Mouse (Mus musculus): ENCODE measurements at regions not wholly inside any gene's neighbourhood (a gene's known extent, or its start where the extent isn't known, plus 50 kb on each side); places are given as distances from the start of the nearest gene placed in this dataset.

DNA sequence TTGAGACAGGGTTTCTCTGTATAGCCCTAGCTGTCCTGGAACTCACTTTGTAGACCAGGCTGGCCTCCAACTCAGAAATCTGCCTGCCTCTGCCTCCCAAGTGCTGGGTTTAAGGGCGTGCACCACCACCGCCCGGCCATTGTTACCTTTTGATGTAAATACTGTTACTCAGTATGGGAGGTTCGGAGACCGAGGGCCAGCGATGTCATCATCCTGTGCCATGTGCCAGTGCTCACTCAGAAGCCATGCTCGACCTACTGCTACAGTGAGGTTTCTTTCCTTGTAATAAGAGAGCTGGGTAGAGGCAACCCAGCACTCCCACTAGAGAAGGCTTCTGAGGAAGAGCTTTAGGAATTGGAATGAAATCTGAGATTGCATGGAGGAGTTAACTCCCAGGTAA, 191.6 kb upstream of the Tgfbr2 start:
- no peak for DNase-seq (ENCODE audit: low spot score)

DNA sequence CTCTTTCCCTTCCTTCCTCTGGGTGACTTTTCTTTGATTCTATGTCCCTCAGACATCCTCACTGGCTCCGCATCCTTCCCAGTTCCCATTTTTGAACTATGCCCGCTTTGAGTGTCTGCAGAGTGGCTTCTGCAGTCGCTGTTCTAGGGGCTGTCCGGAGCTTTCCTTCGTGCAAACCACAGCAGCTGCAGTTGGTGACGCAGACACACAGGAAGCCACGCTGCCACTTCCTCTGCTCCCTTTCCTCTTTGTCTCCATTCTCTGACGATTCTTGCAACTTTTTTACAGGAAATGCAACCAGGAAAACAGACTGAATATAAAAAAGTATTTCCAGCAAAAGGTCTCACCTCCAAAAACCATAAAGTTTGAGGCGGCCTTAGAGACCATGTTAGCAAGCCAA, 191.0 kb upstream of the Tgfbr2 start:
- DNase-seq (ENCODE audit: low spot score): no peak

DNA sequence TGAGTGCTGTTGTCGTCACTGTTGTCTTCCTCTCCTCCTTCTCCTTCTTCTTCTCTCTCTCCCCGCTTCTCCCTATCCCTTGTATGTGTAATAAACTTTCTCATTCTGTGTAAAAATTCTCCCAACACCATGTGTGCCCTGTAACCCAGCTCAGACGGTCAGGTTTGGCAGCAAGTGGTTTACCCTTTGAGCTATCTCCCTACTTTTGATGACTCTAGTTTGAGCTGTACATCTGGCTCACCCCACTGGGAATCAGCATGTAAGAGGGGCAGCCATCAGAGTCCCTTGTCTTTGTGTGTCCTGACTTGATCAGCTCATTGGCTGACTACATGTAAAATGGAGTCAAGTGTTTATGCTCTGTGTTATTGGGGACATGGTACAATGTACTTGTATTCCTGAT, 190.5 kb upstream of the Tgfbr2 start:
- no peak for DNase-seq (ENCODE audit: low spot score)

DNA sequence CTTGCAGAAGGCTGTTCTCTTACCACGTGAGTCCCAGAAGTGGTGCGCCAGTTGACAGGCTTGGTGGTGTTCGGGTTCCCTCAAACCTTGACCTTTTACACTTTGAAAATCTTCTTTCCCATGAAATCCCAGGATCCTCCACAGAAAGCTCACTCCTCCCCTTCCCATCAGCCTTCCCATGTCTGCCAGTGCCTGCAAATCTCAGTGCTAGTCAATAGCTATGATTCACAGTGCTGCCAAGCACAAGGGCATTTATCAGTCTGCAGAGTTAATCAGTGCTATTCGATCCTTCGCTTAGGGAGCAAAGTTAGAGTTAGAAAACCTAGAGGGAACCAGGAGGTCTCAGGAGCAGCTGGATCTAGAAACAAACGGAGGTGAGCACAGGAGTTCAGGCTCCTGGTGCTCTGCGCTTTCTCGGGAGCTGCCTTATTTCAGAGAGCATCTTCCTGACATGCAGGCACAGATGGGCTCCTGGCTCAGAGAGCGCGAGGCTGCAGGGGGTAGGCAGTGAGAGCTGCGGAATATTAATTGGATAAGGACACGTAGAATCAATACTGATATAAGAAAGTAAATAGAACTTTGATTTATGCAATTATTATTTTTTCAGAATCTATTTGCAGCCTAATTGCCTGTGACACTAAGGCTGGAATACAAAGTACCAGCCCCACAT, 190.0 kb upstream of the Tgfbr2 start:
- no peak for DNase-seq (ENCODE audit: low spot score)

DNA sequence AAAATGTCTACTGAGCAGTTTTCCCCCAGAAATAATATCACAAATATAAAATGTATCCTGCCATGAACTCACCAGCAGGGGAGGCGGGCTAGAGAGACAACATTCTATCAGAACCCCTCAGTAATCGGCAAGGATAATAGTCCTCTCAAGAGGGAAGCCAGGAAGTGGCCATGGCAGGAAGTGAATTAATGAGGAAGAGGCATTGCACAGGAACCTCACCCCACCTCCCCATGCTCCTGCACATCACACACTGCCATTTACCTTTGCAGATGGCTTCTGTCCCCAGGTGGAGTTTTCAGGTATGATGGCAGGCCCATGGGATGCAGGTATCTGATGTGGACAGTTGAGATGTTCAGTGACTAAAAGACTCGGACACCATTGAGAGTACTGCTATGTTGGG, 185.9 kb upstream of the Tgfbr2 start:
- DNase-seq (ENCODE audit: low spot score): no peak

DNA sequence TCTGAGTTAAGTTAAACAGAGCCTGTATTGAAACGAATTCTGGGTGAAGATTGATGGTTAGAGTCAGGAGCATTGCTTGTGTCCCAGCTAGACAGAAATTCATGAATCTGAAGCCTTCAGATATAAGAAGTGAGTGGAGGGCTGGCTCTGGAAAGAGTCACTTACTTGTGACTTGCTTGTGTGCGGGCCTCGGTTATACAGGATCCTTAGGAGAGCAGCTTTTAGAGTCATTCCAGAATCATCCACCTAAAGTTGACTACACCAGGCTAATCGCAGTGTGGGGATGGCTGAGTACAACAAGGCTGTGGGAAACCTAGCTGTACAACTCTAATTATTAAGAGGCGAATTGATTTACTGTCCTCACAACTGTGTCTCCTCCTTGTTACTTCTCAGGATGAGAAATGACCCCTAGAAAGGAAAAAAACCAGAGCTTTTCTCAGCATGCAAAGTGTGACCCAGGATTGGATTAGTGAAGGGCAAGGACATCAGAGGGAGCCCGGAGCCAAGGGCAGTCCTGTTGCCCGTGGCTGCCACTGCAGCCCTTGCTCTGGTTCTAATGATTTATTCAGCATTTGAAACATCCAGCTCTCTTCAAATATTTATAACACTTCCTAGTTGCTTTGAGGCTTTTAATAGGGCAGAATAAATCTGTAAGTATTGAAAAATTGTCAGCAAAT, 179.0 kb upstream of the Tgfbr2 start:
- no peak for DNase-seq (ENCODE audit: low spot score)

DNA sequence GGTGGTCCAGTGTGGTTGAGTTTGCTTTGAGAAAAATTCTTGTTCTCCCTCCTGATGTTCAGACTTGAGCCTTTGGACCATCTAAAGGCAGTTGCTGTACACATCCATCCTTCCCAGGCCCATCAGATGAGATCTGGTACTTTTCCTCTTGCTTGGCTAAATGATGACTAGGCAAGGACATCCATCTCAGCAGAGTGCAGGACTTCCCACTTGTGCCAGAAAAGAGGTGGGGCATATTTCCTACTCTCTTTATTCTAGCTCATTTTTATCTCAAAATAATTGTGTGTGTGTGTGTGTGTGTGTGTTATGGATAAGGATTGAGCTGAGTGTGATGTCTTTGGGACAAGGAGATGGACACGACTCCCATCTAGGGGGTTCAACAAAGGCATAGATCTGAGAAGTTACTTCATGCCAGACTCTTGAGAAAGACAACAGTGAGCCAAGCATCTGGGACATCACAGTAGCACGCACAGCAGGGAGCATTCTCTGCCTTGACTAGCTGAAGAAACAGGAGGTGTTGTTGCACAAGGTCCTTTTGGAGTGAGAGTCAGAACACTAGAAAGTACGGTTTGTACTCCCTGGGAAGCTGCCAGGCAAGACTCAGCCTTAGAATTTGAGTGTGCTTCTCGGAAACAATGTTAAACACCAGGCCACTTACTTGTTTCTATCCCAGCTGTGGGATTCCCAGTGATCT, 177.8 kb upstream of the Tgfbr2 start:
- DNase-seq (ENCODE audit: low spot score): peak; percentile 57

DNA sequence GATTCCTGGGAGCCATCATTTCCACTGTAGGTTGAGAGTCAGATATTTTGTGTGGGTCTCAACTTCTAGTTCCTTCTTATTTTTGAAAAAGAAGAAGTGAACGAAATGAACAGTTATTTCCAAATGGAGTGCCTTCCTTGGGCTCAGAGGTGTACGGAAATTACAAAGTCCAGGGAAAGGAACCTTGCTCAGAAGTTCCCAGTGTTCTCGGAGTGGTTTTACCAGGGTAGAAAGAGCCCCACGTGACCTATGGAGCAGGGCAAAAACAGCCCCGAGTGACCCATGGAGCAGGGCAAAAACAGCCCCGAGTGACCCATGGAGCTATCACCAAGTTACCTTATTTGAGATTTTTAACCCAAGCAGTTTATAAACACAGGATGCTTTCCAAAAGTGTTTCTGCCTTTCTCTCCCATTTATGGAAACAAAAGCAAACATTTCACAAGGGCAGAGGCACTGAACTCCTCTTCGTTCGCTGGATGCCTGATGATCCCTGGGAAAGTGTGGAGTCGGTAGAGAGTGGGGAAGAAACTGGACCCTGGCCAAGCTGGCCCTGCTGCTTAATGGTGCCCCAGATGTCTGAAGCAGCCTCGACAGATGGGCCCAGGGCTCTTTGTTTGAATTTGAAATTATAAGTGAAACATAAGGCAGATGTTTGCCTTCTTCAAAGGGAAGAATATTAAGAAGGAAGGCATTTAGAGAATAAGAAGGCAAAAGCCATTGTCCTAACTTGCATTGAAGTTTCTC, 175.8 kb upstream of the Tgfbr2 start:
- no peak for DNase-seq (ENCODE audit: low spot score)

DNA sequence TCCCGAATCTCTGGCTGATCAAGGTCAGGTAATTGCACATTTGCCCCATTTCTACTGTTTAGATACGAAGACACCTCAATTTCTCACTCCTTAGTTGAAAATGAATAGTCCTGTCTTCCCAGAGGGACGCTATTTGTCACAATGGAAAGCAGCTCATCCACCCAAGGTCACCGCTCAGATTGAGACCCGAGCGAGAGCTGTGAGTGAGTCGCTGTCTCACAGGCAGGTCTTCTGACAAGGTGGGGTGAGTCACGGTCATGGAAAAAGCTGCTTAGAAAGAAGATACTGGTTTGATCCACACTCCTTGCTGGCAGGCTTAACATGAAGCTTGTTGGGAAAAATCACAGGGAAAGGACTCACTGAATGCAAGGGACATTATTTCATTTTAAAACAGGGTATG, 171.9 kb upstream of the Tgfbr2 start:
- no peak for DNase-seq (ENCODE audit: low spot score)

DNA sequence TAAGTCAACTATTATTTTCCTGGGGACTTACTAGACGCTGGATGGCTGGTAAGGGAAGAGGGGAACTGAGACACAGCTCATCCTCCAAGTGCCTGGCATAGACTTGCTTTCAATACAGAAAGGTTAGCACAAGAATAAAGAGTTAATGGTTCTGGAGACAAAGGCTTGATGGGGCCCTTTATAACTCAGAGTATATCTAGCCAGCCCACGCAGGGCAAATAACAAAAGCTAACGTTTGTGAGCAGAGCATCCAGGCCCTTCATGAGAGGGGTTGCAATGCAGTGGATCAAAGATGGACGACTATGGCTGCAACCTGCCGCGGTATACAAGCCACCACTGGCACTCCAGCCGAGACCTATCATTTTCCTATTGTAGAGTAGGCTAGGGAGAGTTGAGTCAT, 171.3 kb upstream of the Tgfbr2 start:
- no peak for DNase-seq (ENCODE audit: low spot score)

DNA sequence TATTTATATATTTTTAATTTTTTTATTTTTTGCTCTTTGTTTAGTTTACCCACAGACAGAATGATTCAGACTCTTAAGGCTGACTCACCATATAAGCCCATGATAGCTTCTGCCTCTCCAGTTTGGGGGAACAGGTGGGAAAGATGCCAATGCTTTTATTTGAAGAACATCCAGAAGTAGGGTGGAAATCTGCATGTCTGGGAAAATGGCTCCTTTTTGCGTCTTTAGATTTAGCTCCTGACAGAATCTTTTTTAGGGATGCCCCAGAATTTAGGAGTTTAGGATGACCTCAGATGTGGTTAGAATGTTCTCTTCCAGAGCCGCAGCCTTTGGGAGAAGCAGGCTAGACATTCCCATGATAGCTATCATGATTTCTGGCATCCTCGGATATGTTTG, 167.9 kb upstream of the Tgfbr2 start:
- DNase-seq (ENCODE audit: low spot score): no peak

DNA sequence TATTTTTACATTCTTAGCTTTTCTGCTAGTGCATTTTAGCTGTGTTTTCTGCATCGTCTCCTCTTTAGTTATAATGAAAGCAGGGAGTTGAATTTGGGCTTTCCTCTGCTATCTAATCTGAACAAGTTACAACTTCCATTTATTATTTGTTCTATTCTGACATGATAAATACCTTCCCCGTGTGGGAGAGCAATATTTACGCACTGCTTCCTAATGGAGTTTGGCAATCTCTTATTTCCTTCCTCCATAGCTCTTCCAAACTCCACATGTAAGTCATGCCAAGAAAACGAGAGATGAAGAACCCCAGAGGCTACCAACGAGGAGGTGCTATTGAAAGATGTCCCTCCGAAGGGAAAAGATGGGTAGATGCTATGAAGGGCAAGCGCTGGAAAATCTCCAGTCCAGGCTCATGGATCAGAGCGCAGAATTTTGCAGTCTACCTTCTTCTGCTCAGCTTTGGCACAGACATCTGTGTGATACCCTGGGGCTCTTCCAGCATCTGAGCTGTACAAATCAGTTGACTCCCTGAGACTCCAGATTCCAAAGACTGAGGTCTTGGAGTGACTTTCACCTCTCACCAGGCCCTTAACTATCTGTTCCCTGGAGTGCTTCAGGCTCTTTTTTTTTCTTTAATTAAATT, 167.4 kb upstream of the Tgfbr2 start:
- no peak for DNase-seq (ENCODE audit: low spot score)

DNA sequence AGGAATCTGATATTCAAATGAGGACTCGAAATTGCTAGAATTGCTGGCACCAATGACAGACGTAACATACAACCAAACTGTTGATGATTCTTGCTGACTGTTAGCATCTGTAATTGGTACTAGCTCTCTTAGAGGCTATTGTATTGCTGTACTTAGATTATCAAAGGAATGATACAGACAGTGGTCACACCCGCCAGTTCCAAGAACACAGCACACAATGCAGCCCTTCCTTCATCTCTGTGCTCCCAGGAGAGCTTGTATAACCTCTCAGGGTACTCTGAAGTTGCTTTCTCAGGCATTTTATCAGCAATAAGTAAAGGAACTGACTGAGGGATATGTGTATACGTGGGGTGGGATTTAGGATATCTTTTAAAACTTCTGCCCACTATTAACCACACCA, 166.8 kb upstream of the Tgfbr2 start:
- DNase-seq (ENCODE audit: low spot score): no peak

DNA sequence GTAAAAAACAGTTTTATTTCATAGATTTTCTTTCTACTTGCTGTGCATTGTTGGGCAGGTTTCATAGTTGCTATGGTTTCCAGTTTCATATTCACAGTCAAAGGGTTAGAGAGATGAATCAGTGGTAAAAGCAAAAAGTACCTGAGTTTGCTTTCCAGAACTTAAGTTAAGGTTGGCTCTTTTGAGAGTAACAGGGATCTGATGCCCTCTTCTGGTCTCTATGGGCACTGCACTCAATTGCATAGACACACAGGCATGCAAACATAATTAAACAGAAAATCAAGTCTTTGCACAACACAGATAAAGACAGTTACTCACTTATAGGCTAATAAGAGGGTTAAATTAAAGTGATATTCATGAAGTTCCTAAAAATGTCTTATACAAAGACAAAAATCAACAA, 165.8 kb upstream of the Tgfbr2 start:
- DNase-seq (ENCODE audit: low spot score): peak; percentile 21

DNA sequence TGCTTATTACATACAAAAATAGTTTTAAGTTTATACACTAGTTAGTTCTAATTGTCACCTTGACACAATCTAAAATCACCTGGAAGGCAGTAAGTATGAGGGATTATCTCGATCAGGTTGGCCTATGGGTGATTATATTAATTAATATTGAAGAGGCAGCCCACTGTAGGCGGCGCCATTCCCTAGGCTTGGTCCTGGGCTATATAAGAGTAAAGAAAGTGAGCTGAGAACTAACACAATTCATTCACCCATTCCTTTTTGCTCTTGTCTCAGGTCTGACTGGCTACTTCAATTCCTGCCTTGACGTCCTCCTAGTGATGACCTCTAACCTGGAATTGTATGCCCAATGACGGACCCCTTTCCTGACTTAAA, 163.6 kb upstream of the Tgfbr2 start:
- DNase-seq (ENCODE audit: low spot score): no peak

DNA sequence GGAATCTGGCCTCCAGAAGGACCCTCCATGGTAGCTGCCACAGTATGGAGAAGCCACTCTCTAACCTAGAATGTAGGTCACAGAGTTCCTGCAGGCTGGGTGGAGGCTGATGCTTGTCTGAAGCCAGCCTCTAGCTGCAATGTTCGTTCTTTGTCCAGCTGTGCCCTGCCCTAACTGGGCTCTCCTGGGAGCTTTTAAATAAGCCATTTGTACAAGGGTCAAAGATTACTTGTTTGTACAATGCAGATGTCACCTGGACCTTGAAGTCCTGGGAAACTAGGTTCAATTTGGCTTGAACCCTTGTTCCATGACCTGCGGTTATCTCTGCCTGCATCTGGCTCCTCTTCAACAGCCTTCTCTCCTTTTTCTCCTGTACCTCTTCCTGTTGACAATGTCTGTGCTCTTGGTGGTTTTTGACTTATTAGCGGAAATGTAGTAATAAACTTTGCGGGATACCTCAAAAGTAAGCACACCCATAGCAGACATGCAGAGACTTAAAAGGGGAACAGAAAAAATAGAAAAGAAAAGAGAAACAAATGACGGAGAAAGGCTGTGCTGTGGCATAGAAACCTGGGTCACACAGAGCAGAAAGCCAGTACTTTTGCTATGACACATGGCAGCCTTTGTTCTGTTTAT, 163.1 kb upstream of the Tgfbr2 start:
- no peak for DNase-seq (ENCODE audit: low spot score)

DNA sequence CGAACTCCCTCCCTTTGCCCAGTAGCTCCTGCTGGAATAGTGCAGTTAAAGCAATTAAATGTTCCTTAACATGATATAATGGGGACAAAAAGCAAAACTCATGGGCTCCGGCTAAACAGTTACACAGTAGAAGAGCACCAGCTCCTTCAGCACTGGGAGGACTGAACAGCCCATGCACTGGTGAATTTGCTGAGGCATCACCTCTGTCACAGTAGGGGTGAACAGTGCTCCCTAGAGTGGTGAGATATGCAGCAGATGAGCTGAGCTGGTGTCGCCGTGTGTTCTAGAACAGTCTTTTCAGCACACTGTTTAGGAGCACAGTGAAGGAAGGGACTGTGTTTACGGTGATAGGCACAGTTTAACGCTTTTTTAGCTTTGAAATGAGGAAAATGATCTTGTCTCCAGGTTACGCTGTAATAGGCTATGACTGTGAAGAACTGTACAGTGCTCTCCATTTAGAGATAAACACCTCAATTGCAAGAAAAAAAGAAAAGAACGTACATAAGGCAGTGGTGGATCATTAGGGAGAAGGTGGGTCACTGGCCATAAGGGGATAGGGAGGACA, 162.4 kb upstream of the Tgfbr2 start:
- DNase-seq (ENCODE audit: low spot score): no peak

DNA sequence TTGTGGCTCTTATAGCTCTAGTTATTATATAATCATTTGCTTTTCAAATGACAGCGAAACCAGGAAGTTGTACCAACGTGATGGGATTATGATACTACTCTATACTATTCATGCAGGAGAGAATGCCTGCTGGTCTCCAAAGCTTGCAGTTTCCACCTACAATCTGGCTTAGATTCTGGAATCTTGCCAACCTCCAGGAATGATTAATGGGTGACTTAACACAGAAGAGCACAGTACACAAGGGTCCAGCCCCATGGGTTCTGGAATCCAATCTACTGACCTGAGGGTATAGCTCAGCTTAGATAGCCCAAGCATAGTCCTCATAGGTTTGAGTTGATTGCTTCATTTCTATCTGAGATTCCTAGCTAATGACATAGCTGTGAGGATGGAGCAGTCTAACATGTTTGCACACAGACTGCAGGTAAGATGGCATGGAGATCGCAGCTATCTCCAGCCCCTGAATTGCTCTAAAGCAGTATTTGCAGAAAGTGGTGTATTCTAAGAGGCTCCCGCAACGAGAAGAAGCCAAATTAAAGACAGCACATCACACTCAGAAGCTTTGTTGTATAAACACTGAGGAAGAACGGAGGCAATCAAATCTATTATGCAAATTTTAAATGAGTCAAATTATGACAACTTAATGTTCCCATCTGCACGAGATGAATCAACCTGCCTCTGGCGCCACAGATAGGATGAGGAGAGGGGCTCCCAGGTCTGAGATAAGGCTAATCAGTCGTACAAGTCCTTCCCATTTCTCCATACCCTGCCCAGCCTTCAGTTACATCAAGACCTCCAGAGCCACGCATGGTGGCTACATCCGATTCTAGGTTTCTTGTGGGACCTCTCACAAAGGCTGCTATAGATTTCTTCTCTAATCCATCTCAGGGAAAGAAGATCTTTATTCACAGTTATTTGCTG, 160.7 kb upstream of the Tgfbr2 start:
- DNase-seq (ENCODE audit: low spot score): no peak

DNA sequence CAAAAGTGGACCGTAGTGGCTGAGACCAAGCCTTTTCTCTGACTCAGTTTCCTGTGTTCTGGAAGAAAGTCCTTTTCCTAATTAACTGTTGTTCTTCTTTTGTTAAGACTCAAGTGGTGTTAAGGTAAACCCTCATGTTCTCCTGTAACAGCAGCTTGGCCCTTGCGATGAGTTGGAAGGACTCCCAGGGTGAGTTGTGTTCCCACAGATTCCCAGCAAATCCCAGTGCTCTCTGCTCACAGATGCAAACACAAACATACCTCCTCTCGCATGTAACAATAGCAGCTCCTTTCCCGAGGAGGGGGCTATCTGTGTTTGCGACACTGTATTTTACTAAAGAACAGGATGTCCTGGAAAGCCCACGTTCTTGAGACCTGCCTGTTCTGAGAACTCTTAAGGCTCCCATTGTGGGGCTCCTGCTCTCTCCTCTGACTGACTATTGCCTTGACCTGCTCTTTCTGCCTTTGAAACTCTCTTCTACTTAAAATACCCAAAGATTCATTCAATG, 158.8 kb upstream of the Tgfbr2 start:
- DNase-seq (ENCODE audit: low spot score): no peak

DNA sequence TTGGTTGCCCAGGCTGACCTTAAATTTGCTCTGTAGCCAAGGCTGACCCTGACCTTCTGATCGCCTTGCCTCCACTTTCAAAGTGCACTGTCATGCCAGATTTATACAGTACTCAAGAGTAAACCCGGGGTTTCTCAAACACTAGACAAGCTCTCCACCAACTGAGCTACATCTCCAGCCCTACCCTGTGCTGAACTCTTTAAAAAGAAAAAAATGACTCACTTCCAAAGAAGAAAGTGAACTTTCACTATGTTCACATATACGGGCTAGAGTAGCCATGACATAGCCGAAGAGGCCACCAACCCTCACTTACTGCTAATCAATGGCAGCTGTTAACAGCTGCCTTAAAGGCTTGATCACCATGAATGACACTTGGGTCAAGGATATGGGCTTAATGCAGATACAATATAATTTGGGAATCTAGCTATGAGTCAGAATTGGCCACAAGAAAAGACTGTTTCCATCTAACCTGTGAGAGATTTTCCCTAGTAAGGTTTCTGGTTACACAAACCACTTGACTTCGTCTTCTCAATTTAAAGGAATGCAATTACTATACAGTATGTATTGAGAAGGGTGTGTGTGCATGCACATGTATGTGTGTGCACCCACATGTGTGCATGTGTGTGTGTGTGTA, 157.4 kb upstream of the Tgfbr2 start:
- no peak for DNase-seq (ENCODE audit: low spot score)

Data from urinary bladder, postnatal 14 days (tissue).